Mouse (Mus musculus): ENCODE results near the gene Anapc11. TPM values are rescaled to one million over a fixed set of nuclear protein-coding genes. Genes with fewer than 3 reads are reported as not detected.
"Not testable (repeated sequence)": the region's sequence is repeated elsewhere in the genome, so short reads cannot be mapped to it uniquely, and the experiment has no call there.

Anapc11 gene
- polyA plus RNA-seq, 1 experiment from 2014 or later: 195 TPM

- not testable (repeated sequence) for H3K4me2 ChIP-seq (replicated peaks; ENCODE audit: low read depth, low read length); H3K27me3 ChIP-seq (ENCODE audit: control insufficient read depth, insufficient read depth, low read length); H3K4me1 ChIP-seq (replicated peaks; ENCODE audit: control insufficient read depth, insufficient read depth, low read length); DNase-seq (ENCODE audit: low spot score); H3K27ac ChIP-seq (ENCODE audit: low read depth, low read length); ATAC-seq (ENCODE audit: low FRiP score); H3K4me3 ChIP-seq (ENCODE audit: low read depth, low read length); H3K9ac ChIP-seq (ENCODE audit: low read depth, low read length); H3K9me3 ChIP-seq (ENCODE audit: control insufficient read depth, low read length)
- WGBS: 90% methylated on average over 6 of the region's 6 CpGs
- H3K36me3 ChIP-seq (ENCODE audit: control insufficient read depth, insufficient read depth, low read length): peaks cover 22% of the 10 kb centered on the region
Measured at GRCm38 (mm10) chr11:120558843-120559242, 39.4 kb upstream of the Anapc11 start.

GRCm38 (mm10) chr11:120560952-120561728 lies 37.1 kb upstream of the Anapc11 start:
- Histone ChIP-seq H3K4me3 (ENCODE audit: low read depth, low read length) (no peak overlapping the region), H3K36me3 (ENCODE audit: control insufficient read depth, insufficient read depth, low read length) (peaks cover 30% of the 10 kb centered on the region), H3K4me1 (replicated peaks; ENCODE audit: control insufficient read depth, insufficient read depth, low read length) (no peaks in the 10 kb centered on the region), H3K4me2 (replicated peaks; ENCODE audit: low read depth, low read length) (no peak overlapping the region), H3K9me3 (ENCODE audit: control insufficient read depth, low read length) (no peaks in the 10 kb centered on the region), H3K9ac (ENCODE audit: low read depth, low read length) (no peak overlapping the region), H3K27ac (ENCODE audit: low read depth, low read length) (no peak overlapping the region), H3K27me3 (ENCODE audit: control insufficient read depth, insufficient read depth, low read length) (no peaks in the 10 kb centered on the region)
- DNase-seq (ENCODE audit: low spot score) (no peak), ATAC-seq (ENCODE audit: low FRiP score) (no peak)
- WGBS: 94% methylated on average over 13 of the region's 13 CpGs

GRCm38 (mm10) chr11:120562949-120563348 lies 35.3 kb upstream of the Anapc11 start:
- H3K4me3 ChIP-seq (ENCODE audit: low read depth, low read length): no peak overlapping the region
- ATAC-seq (ENCODE audit: low FRiP score) (no peak), DNase-seq (ENCODE audit: low spot score) (no peak)
- no peaks in the 10 kb centered on the region for H3K27me3 ChIP-seq (ENCODE audit: control insufficient read depth, insufficient read depth, low read length)
- H3K4me2 ChIP-seq (replicated peaks; ENCODE audit: low read depth, low read length): no peak overlapping the region
- H3K27ac ChIP-seq (ENCODE audit: low read depth, low read length): no peak overlapping the region
- H3K9ac ChIP-seq (ENCODE audit: low read depth, low read length): no peak overlapping the region
- peaks cover 35% of the 10 kb centered on the region for H3K36me3 ChIP-seq (ENCODE audit: control insufficient read depth, insufficient read depth, low read length)
- H3K4me1 ChIP-seq (replicated peaks; ENCODE audit: control insufficient read depth, insufficient read depth, low read length): no peaks in the 10 kb centered on the region
- no peaks in the 10 kb centered on the region for H3K9me3 ChIP-seq (ENCODE audit: control insufficient read depth, low read length)
- WGBS: 96% methylated on average over 13 of the region's 13 CpGs

- no peak overlapping the region for H3K4me3 ChIP-seq (ENCODE audit: low read depth, low read length)
- peaks cover 41% of the 10 kb centered on the region for H3K36me3 ChIP-seq (ENCODE audit: control insufficient read depth, insufficient read depth, low read length)
- DNase-seq (ENCODE audit: low spot score) (no peak), ATAC-seq (ENCODE audit: low FRiP score) (no peak)
- H3K9me3 ChIP-seq (ENCODE audit: control insufficient read depth, low read length): no peaks in the 10 kb centered on the region
- H3K9ac ChIP-seq (ENCODE audit: low read depth, low read length): no peak overlapping the region
- H3K27me3 ChIP-seq (ENCODE audit: control insufficient read depth, insufficient read depth, low read length): no peaks in the 10 kb centered on the region
- no peak overlapping the region for H3K27ac ChIP-seq (ENCODE audit: low read depth, low read length)
- no peaks in the 10 kb centered on the region for H3K4me1 ChIP-seq (replicated peaks; ENCODE audit: control insufficient read depth, insufficient read depth, low read length)
- H3K4me2 ChIP-seq (replicated peaks; ENCODE audit: low read depth, low read length): no peak overlapping the region
- WGBS: 87% methylated on average over 9 of the region's 9 CpGs
Measured at GRCm38 (mm10) chr11:120565114-120565513, 33.1 kb upstream of the Anapc11 start.

- Histone ChIP-seq H3K36me3 (ENCODE audit: control insufficient read depth, insufficient read depth, low read length) (peaks cover 23% of the 10 kb centered on the region), H3K27ac (ENCODE audit: low read depth, low read length) (no peak overlapping the region), H3K4me1 (replicated peaks; ENCODE audit: control insufficient read depth, insufficient read depth, low read length) (peaks cover 8% of the 10 kb centered on the region; the same call in 1 of the 2 replicates), H3K27me3 (ENCODE audit: control insufficient read depth, insufficient read depth, low read length) (no peaks in the 10 kb centered on the region), H3K9me3 (ENCODE audit: control insufficient read depth, low read length) (no peaks in the 10 kb centered on the region), H3K9ac (ENCODE audit: low read depth, low read length) (no peak overlapping the region), H3K4me2 (replicated peaks; ENCODE audit: low read depth, low read length) (no peak overlapping the region), H3K4me3 (ENCODE audit: low read depth, low read length) (no peak overlapping the region)
- 96% methylated on average over 6 of the region's 6 CpGs for WGBS
- no peak for DNase-seq (ENCODE audit: low spot score)
- no peak for ATAC-seq (ENCODE audit: low FRiP score)
Measured at GRCm38 (mm10) chr11:120568324-120568723, 29.9 kb upstream of the Anapc11 start.

- Histone ChIP-seq H3K9ac (ENCODE audit: low read depth, low read length) (peak overlapping the region; percentile 96; the same call in 1 of the 2 replicates), H3K4me2 (replicated peaks; ENCODE audit: low read depth, low read length) (peak overlapping the region; percentile 86; the same call in 1 of the 2 replicates), H3K27ac (ENCODE audit: low read depth, low read length) (no peak overlapping the region), H3K9me3 (ENCODE audit: control insufficient read depth, low read length) (no peaks in the 10 kb centered on the region), H3K4me1 (replicated peaks; ENCODE audit: control insufficient read depth, insufficient read depth, low read length) (peaks cover 14% of the 10 kb centered on the region; the same call in 1 of the 2 replicates), H3K27me3 (ENCODE audit: control insufficient read depth, insufficient read depth, low read length) (no peaks in the 10 kb centered on the region), H3K4me3 (ENCODE audit: low read depth, low read length) (peak overlapping the region; percentile 99; the same call in 1 of the 2 replicates), H3K36me3 (ENCODE audit: control insufficient read depth, insufficient read depth, low read length) (peaks cover 15% of the 10 kb centered on the region)
- ATAC-seq (ENCODE audit: low FRiP score) (no peak), DNase-seq (ENCODE audit: low spot score) (no peak)
- WGBS: 90% methylated on average over 3 of the region's 3 CpGs
Measured at GRCm38 (mm10) chr11:120571122-120571521, 27.1 kb upstream of the Anapc11 start.

- H3K27me3 ChIP-seq (ENCODE audit: control insufficient read depth, insufficient read depth, low read length): no peaks in the 10 kb centered on the region
- peak overlapping the region; percentile 89 for H3K27ac ChIP-seq (ENCODE audit: low read depth, low read length)
- peaks cover 13% of the 10 kb centered on the region for H3K36me3 ChIP-seq (ENCODE audit: control insufficient read depth, insufficient read depth, low read length)
- DNase-seq (ENCODE audit: low spot score): no peak
- H3K9ac ChIP-seq (ENCODE audit: low read depth, low read length): peak overlapping the region; percentile 96
- no peak for ATAC-seq (ENCODE audit: low FRiP score)
- WGBS: 19% methylated on average over 11 of the region's 11 CpGs
- H3K9me3 ChIP-seq (ENCODE audit: control insufficient read depth, low read length): no peaks in the 10 kb centered on the region
- peak overlapping the region; percentile 99 for H3K4me3 ChIP-seq (ENCODE audit: low read depth, low read length)
- peak overlapping the region; percentile 86 for H3K4me2 ChIP-seq (replicated peaks; ENCODE audit: low read depth, low read length)
- peaks cover 14% of the 10 kb centered on the region; the same call in 1 of the 2 replicates for H3K4me1 ChIP-seq (replicated peaks; ENCODE audit: control insufficient read depth, insufficient read depth, low read length)
Measured at GRCm38 (mm10) chr11:120571754-120572416, 26.3 kb upstream of the Anapc11 start.

- H3K9me3 ChIP-seq (ENCODE audit: control insufficient read depth, low read length): no peaks in the 10 kb centered on the region
- peaks cover 14% of the 10 kb centered on the region; the same call in 1 of the 2 replicates for H3K4me1 ChIP-seq (replicated peaks; ENCODE audit: control insufficient read depth, insufficient read depth, low read length)
- WGBS: 0% methylated on average over 22 of the region's 24 CpGs
- ATAC-seq (ENCODE audit: low FRiP score) (peak; percentile 33), DNase-seq (ENCODE audit: low spot score) (no peak)
- H3K9ac ChIP-seq (ENCODE audit: low read depth, low read length): peak overlapping the region; percentile 96
- H3K27me3 ChIP-seq (ENCODE audit: control insufficient read depth, insufficient read depth, low read length): no peaks in the 10 kb centered on the region
- H3K4me3 ChIP-seq (ENCODE audit: low read depth, low read length): peak overlapping the region; percentile 99
- H3K36me3 ChIP-seq (ENCODE audit: control insufficient read depth, insufficient read depth, low read length): peaks cover 12% of the 10 kb centered on the region
- H3K27ac ChIP-seq (ENCODE audit: low read depth, low read length): peak overlapping the region; percentile 89
- H3K4me2 ChIP-seq (replicated peaks; ENCODE audit: low read depth, low read length): peak overlapping the region; percentile 86
Measured at GRCm38 (mm10) chr11:120572417-120572751, 25.8 kb upstream of the Anapc11 start.
